Mouse (Mus musculus) layer of hippocampus, adult 9-11 months (tissue): ENCODE measurements around the gene 4930432K21Rik.
A peak's percentile ranks its signal among the peaks of the same experiment; 100 is the strongest.

Source experiments
- DNase-seq: peaks from one replicate; pipeline ENCODE4 v3.0.0; 2022

The 4930432K21Rik gene

GRCm38 (mm10) chr8:84147769-84148530, at the start of gene 4930432K21Rik, which contains the start of gene Cc2d1a:
Gene 4930432K21Rik (plus strand): TSS chr8:84148025.
Gene Cc2d1a (minus strand): TSS chr8:84147936.
- DNase-seq: peak; percentile 97

- DNase-seq: no peak
Measured at GRCm38 (mm10) chr8:84098376-84098775, 49.4 kb upstream of the 4930432K21Rik start.

GRCm38 (mm10) chr8:84101476-84102270, 46.2 kb upstream of the 4930432K21Rik start:
- no peak for DNase-seq

- DNase-seq: no peak
Measured at GRCm38 (mm10) chr8:84103601-84104000, 44.2 kb upstream of the 4930432K21Rik start.

- no peak for DNase-seq
Measured at GRCm38 (mm10) chr8:84104221-84104620, 43.6 kb upstream of the 4930432K21Rik start.

- peak; percentile 99 for DNase-seq
Measured at GRCm38 (mm10) chr8:84104697-84105609, 42.9 kb upstream of the 4930432K21Rik start, which contains the start of gene Dcaf15. Gene Dcaf15 (minus strand): TSS chr8:84104768.

- DNase-seq: no peak
Measured at GRCm38 (mm10) chr8:84105676-84106075, 42.1 kb upstream of the 4930432K21Rik start.

- DNase-seq: no peak
Measured at GRCm38 (mm10) chr8:84106216-84107040, 41.4 kb upstream of the 4930432K21Rik start.

GRCm38 (mm10) chr8:84115646-84116045, 32.2 kb upstream of the 4930432K21Rik start:
- no peak for DNase-seq

GRCm38 (mm10) chr8:84122151-84122550, 25.7 kb upstream of the 4930432K21Rik start:
- no peak for DNase-seq

GRCm38 (mm10) chr8:84125656-84126055, 22.2 kb upstream of the 4930432K21Rik start, which contains the start of gene Podnl1:
Gene Podnl1 (plus strand): TSS chr8:84125989.
- no peak for DNase-seq

- no peak for DNase-seq
Measured at GRCm38 (mm10) chr8:84126742-84127141, 21.1 kb upstream of the 4930432K21Rik start.

- no peak for DNase-seq
Measured at GRCm38 (mm10) chr8:84127202-84127901, 20.5 kb upstream of the 4930432K21Rik start.

GRCm38 (mm10) chr8:84128277-84128676, 19.5 kb upstream of the 4930432K21Rik start:
- no peak for DNase-seq

- no peak for DNase-seq
Measured at GRCm38 (mm10) chr8:84130806-84131205, 17.0 kb upstream of the 4930432K21Rik start.

GRCm38 (mm10) chr8:84132225-84132624, 15.6 kb upstream of the 4930432K21Rik start:
- DNase-seq: no peak

- DNase-seq: no peak
Measured at GRCm38 (mm10) chr8:84137848-84138247, 10.0 kb upstream of the 4930432K21Rik start.

GRCm38 (mm10) chr8:84140838-84141237, 7.0 kb upstream of the 4930432K21Rik start:
- no peak for DNase-seq

GRCm38 (mm10) chr8:84144636-84145245, 3.1 kb upstream of the 4930432K21Rik start:
- DNase-seq: no peak

GRCm38 (mm10) chr8:84147324-84147766, 480 bp upstream of the 4930432K21Rik start:
- no peak for DNase-seq

GRCm38 (mm10) chr8:84148531-84148850, 666 bp downstream of the 4930432K21Rik start:
- DNase-seq: no peak
